14 mouse cellular contexts compared by ENCODE assay signal in genomic region chr12:70577769-70578168, GRCm38 (mm10).
"Had no signal": no experiment of that assay in that cellular context is flagged by ENCODE, and none has a peak within 500 bp of the region (broad histone marks: within the 10 kb centered on the region; RNA-seq: fewer than 3 reads in every experiment).

No protein-coding gene starts in this region.

- H3K4me3 ChIP-seq: intestine, embryonic 15.5 days; left cerebral cortex, adult 2 months; liver, embryonic 13.5 days; megakaryocyte, embryonic 14.5 days; midbrain, embryonic 12.5 days had no signal

- H3K4me1 ChIP-seq: intestine, embryonic 15.5 days; liver, embryonic 13.5 days; megakaryocyte, embryonic 14.5 days; midbrain, embryonic 12.5 days had no signal

- H3K27ac ChIP-seq: intestine, embryonic 15.5 days; left cerebral cortex, adult 2 months; liver, embryonic 13.5 days; macrophage; midbrain, embryonic 12.5 days had no signal

- H3K36me3 ChIP-seq: intestine, embryonic 15.5 days; liver, embryonic 13.5 days; midbrain, embryonic 12.5 days had no signal

- H3K27me3 ChIP-seq: intestine, embryonic 15.5 days; liver, embryonic 13.5 days; midbrain, embryonic 12.5 days had no signal

- ATAC-seq: intestine, embryonic 15.5 days; liver, postnatal 0 days; midbrain, embryonic 16.5 days had no signal

- H3K4me2 ChIP-seq: intestine, embryonic 15.5 days; liver, embryonic 13.5 days; midbrain, embryonic 12.5 days had no signal

- H3K9me3 ChIP-seq: intestine, embryonic 15.5 days; liver, embryonic 13.5 days; midbrain, embryonic 12.5 days had no signal

- H3K9ac ChIP-seq: intestine, embryonic 15.5 days; liver, embryonic 13.5 days; liver, postnatal 0 days; midbrain, embryonic 12.5 days had no signal

- DNase-seq: kidney, adult 18-20 months; kidney, postnatal 14 days; liver; liver, embryonic 13.5 days; liver, postnatal 0 days; right cerebral cortex, postnatal 14 days; thymus, adult 18-20 months; thymus, postnatal 14 days had no signal
